Mouse (Mus musculus): Measurements from ENCODE around the gene Cabp1.
A peak's percentile ranks its signal among the peaks of the same experiment; 100 is the strongest.

Cabp1 gene

GRCm38 (mm10) chr5:115193669-115194625 lies at the start of gene Cabp1:
TSS of gene Cabp1 (minus strand) at chr5:115194381.
- peak; percentile 67 for DNase-seq (ENCODE audit: low read depth, low spot score)

- DNase-seq (ENCODE audit: low read depth, low spot score) = no peak
Observed at GRCm38 (mm10) chr5:115240191-115240590, 46.0 kb upstream of the Cabp1 start.

- DNase-seq (ENCODE audit: low read depth, low spot score) = no peak
Observed at GRCm38 (mm10) chr5:115238729-115239195, 44.6 kb upstream of the Cabp1 start.

- peak; percentile 94 for DNase-seq (ENCODE audit: low read depth, low spot score)
Observed at GRCm38 (mm10) chr5:115237803-115238728, 43.9 kb upstream of the Cabp1 start.

GRCm38 (mm10) chr5:115235786-115236263 lies 41.6 kb upstream of the Cabp1 start, which contains the start of gene Pop5:
TSS of gene Pop5 (plus strand) at chr5:115235836.
- DNase-seq (ENCODE audit: low read depth, low spot score) = peak; percentile 90

- DNase-seq (ENCODE audit: low read depth, low spot score) = peak; percentile 66
Observed at GRCm38 (mm10) chr5:115235323-115235771, 41.2 kb upstream of the Cabp1 start.

- no peak for DNase-seq (ENCODE audit: low read depth, low spot score)
Observed at GRCm38 (mm10) chr5:115234519-115234918, 40.3 kb upstream of the Cabp1 start.

GRCm38 (mm10) chr5:115233031-115233780 lies 39.0 kb upstream of the Cabp1 start:
- DNase-seq (ENCODE audit: low read depth, low spot score) = no peak

- no peak for DNase-seq (ENCODE audit: low read depth, low spot score)
Observed at GRCm38 (mm10) chr5:115232516-115232915, 38.3 kb upstream of the Cabp1 start.

GRCm38 (mm10) chr5:115231552-115232120 lies 37.5 kb upstream of the Cabp1 start:
- DNase-seq (ENCODE audit: low read depth, low spot score) = no peak

- DNase-seq (ENCODE audit: low read depth, low spot score) = no peak
Observed at GRCm38 (mm10) chr5:115230830-115231551, 36.8 kb upstream of the Cabp1 start.

- DNase-seq (ENCODE audit: low read depth, low spot score) = no peak
Observed at GRCm38 (mm10) chr5:115222485-115222884, 28.3 kb upstream of the Cabp1 start.

- no peak for DNase-seq (ENCODE audit: low read depth, low spot score)
Observed at GRCm38 (mm10) chr5:115220931-115221640, 26.9 kb upstream of the Cabp1 start.

- DNase-seq (ENCODE audit: low read depth, low spot score) = no peak
Observed at GRCm38 (mm10) chr5:115217998-115218397, 23.8 kb upstream of the Cabp1 start.

GRCm38 (mm10) chr5:115215273-115216185 lies 21.3 kb upstream of the Cabp1 start:
- DNase-seq (ENCODE audit: low read depth, low spot score) = no peak

GRCm38 (mm10) chr5:115214864-115215263 lies 20.7 kb upstream of the Cabp1 start:
- DNase-seq (ENCODE audit: low read depth, low spot score) = no peak

GRCm38 (mm10) chr5:115212861-115213260 lies 18.7 kb upstream of the Cabp1 start:
- no peak for DNase-seq (ENCODE audit: low read depth, low spot score)

GRCm38 (mm10) chr5:115212451-115212850 lies 18.3 kb upstream of the Cabp1 start:
- no peak for DNase-seq (ENCODE audit: low read depth, low spot score)
